Mouse (Mus musculus): ENCODE results near the gene Hoxd13. TPM values are rescaled to one million over a fixed set of nuclear protein-coding genes. Genes with fewer than 3 reads are reported as not detected.

The Hoxd13 gene
- polyA plus RNA-seq, 1 experiment from 2014 or later = not detected

DNA sequence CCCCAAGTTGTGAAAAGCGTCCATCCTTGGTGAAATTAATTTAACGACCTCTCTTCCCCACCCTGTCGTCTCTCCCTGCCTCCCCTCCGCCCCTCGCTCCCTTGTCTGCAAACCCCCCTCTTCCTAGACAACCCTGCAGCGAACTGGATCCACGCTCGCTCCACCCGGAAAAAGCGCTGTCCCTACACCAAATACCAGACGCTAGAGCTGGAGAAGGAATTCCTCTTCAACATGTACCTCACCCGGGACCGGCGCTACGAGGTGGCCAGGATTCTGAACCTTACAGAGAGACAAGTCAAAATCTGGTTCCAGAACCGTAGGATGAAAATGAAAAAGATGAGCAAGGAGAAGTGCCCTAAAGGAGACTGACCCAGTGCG lies 30.9 kb downstream of the Hoxd13 start:
- H3K4me2 ChIP-seq (replicated peaks) = peak overlapping the region; percentile 53
- no peak for ATAC-seq (ENCODE audit: insufficient number of reproducible peaks, low FRiP score, low TSS enrichment, low read depth)
- 1% methylated on average over 17 of the region's 17 CpGs for WGBS
- H3K4me1 ChIP-seq = peaks cover 16% of the 10 kb centered on the region
- H3K27me3 ChIP-seq = peaks cover 97% of the 10 kb centered on the region
- H3K27ac ChIP-seq (replicated peaks) = no peak overlapping the region
- H3K9ac ChIP-seq = no peak overlapping the region
- H3K4me3 ChIP-seq (replicated peaks) = peak overlapping the region; percentile 38
- H3K36me3 ChIP-seq = no peaks in the 10 kb centered on the region
- no peaks in the 10 kb centered on the region for H3K9me3 ChIP-seq (replicated peaks)

GRCm38 (mm10) chr2:74699664-74700545 lies 31.8 kb downstream of the Hoxd13 start:
- Histone ChIP-seq H3K27me3 (peaks cover 97% of the 10 kb centered on the region), H3K9me3 (replicated peaks) (no peaks in the 10 kb centered on the region), H3K27ac (replicated peaks) (no peak overlapping the region), H3K4me2 (replicated peaks) (no peak overlapping the region), H3K9ac (no peak overlapping the region), H3K4me1 (peaks cover 24% of the 10 kb centered on the region), H3K4me3 (replicated peaks) (no peak overlapping the region), H3K36me3 (no peaks in the 10 kb centered on the region)
- 7% methylated on average over 23 of the region's 23 CpGs for WGBS
- no peak for ATAC-seq (ENCODE audit: insufficient number of reproducible peaks, low FRiP score, low TSS enrichment, low read depth)

DNA sequence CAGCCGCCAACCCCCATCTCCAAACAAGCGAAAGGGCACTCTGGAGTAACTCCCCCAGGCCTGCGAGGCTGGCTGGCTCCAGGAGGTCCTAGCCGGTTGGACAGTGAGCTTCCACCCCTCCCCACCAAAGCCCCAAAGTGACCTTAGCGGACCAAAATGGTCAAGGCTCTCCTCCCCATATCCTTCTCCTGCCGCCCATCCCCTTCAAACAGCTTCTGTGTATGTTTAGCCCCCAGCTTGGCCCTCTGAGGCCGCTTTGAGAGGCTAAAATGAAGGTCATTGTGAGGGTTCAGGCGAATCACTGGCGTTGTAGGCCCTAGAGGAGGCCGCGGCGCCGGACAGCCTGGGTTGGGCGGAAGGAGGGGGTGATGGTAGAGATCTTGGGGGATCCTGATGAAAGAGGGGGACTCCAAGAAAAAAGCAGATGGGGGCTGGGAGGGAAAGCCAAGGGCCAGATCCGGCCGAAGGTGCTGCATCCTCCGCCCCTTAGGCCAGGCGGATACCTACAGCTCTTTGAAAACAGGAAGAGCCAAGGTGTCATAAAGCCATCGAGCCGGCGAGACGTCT lies 32.5 kb downstream of the Hoxd13 start:
- H3K4me1 ChIP-seq = peaks cover 32% of the 10 kb centered on the region
- no peak overlapping the region for H3K27ac ChIP-seq (replicated peaks)
- no peak overlapping the region for H3K9ac ChIP-seq
- WGBS = 9% methylated on average over 22 of the region's 22 CpGs
- H3K27me3 ChIP-seq = peaks cover 97% of the 10 kb centered on the region
- H3K9me3 ChIP-seq (replicated peaks) = no peaks in the 10 kb centered on the region
- H3K36me3 ChIP-seq = no peaks in the 10 kb centered on the region
- ATAC-seq (ENCODE audit: insufficient number of reproducible peaks, low FRiP score, low TSS enrichment, low read depth) = no peak
- H3K4me2 ChIP-seq (replicated peaks) = no peak overlapping the region
- no peak overlapping the region for H3K4me3 ChIP-seq (replicated peaks)

GRCm38 (mm10) chr2:74701949-74702819 lies 34.1 kb downstream of the Hoxd13 start:
- H3K9ac ChIP-seq = no peak overlapping the region
- ATAC-seq (ENCODE audit: insufficient number of reproducible peaks, low FRiP score, low TSS enrichment, low read depth) = no peak
- no peak overlapping the region for H3K4me3 ChIP-seq (replicated peaks)
- H3K27ac ChIP-seq (replicated peaks) = no peak overlapping the region
- no peak overlapping the region for H3K4me2 ChIP-seq (replicated peaks)
- H3K4me1 ChIP-seq = peaks cover 33% of the 10 kb centered on the region
- WGBS = 12% methylated on average over 17 of the region's 17 CpGs
- H3K36me3 ChIP-seq = no peaks in the 10 kb centered on the region
- H3K27me3 ChIP-seq = peaks cover 95% of the 10 kb centered on the region
- no peaks in the 10 kb centered on the region for H3K9me3 ChIP-seq (replicated peaks)

GRCm38 (mm10) chr2:74702820-74703219 lies 34.7 kb downstream of the Hoxd13 start:
- 24% methylated on average over 6 of the region's 6 CpGs for WGBS
- H3K36me3 ChIP-seq = no peaks in the 10 kb centered on the region

GRCm38 (mm10) chr2:74703317-74703716 lies 35.2 kb downstream of the Hoxd13 start:
- WGBS = 15% methylated on average over 10 of the region's 10 CpGs
- Histone ChIP-seq H3K4me3 (replicated peaks) (no peak overlapping the region), H3K27ac (replicated peaks) (no peak overlapping the region), H3K9me3 (replicated peaks) (no peaks in the 10 kb centered on the region), H3K36me3 (no peaks in the 10 kb centered on the region), H3K9ac (no peak overlapping the region), H3K4me1 (peaks cover 24% of the 10 kb centered on the region), H3K4me2 (replicated peaks) (no peak overlapping the region), H3K27me3 (peaks cover 94% of the 10 kb centered on the region)
- no peak for ATAC-seq (ENCODE audit: insufficient number of reproducible peaks, low FRiP score, low TSS enrichment, low read depth)

More at GRCm38 (mm10) chr2:74702820-74703219, 34.7 kb downstream of the Hoxd13 start:
- Histone ChIP-seq H3K9me3 (replicated peaks) (no peaks in the 10 kb centered on the region), H3K27me3 (peaks cover 95% of the 10 kb centered on the region), H3K4me1 (peaks cover 29% of the 10 kb centered on the region), H3K9ac (no peak overlapping the region), H3K27ac (replicated peaks) (no peak overlapping the region), H3K4me2 (replicated peaks) (no peak overlapping the region), H3K4me3 (replicated peaks) (no peak overlapping the region)
- ATAC-seq (ENCODE audit: insufficient number of reproducible peaks, low FRiP score, low TSS enrichment, low read depth) = no peak

DNA sequence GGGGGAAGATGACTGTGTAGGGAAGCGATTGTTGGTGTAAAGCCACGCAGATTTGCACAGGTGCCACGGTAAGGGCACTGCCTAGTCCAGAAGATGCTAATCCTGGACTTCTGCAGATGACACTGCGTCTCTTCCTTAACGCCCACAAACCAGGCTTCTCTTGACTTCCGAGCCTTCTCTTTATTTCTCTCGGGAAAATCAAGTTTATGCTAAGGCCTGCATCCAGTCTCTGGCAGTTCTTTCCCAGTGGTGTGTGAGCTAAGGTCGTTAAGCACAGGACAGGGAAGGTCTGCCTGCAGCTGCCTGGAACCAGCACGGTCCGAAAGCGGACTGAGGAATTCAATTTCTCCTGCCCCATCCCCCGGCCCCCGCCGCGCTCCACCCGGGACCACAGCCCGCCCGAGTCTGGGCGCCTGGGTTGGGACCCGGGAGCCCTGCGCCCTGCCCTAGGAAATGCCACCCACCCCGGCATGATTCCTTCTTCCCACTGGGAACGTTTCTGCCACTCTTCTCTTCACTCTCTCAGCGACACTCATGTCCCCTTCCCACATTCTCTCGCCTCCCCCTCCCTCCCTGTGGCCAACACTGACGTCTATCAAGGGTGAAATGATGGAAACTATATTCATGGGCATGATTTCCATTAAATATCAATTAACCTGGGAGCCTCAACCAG lies 35.7 kb downstream of the Hoxd13 start:
- Histone ChIP-seq H3K27ac (replicated peaks) (no peak overlapping the region), H3K9ac (no peak overlapping the region), H3K36me3 (no peaks in the 10 kb centered on the region), H3K4me1 (peaks cover 19% of the 10 kb centered on the region), H3K27me3 (peaks cover 94% of the 10 kb centered on the region), H3K4me2 (replicated peaks) (peak overlapping the region; percentile 84; the same call in 1 of the 2 replicates), H3K4me3 (replicated peaks) (peak overlapping the region; percentile 50; the same call in 1 of the 2 replicates), H3K9me3 (replicated peaks) (no peaks in the 10 kb centered on the region)
- no peak for ATAC-seq (ENCODE audit: insufficient number of reproducible peaks, low FRiP score, low TSS enrichment, low read depth)
- WGBS = 4% methylated on average over 26 of the region's 26 CpGs

- ATAC-seq (ENCODE audit: insufficient number of reproducible peaks, low FRiP score, low TSS enrichment, low read depth) = no peak; the same call in 1 of the 2 replicates
- H3K4me3 ChIP-seq (replicated peaks) = peak within 1 kb of the TSS; percentile 50
- no peaks in the 10 kb centered on the region for H3K9me3 ChIP-seq (replicated peaks)
- peak within 1 kb of the TSS; percentile 28; the same call in 1 of the 2 replicates for H3K9ac ChIP-seq
- H3K4me1 ChIP-seq = peaks cover 18% of the 10 kb centered on the region
- peak within 1 kb of the TSS; percentile 84 for H3K4me2 ChIP-seq (replicated peaks)
- peak within 1 kb of the TSS; percentile 55 for H3K27ac ChIP-seq (replicated peaks)
- WGBS = under 1% methylated on average over 52 of the region's 52 CpGs
- H3K36me3 ChIP-seq = no peaks in the 10 kb centered on the region
- H3K27me3 ChIP-seq = peaks cover 94% of the 10 kb centered on the region
Observed at GRCm38 (mm10) chr2:74704393-74704998, 36.4 kb downstream of the Hoxd13 start, which contains the start of gene Hoxd8. Gene Hoxd8 (plus strand): TSS chr2:74704615.

DNA sequence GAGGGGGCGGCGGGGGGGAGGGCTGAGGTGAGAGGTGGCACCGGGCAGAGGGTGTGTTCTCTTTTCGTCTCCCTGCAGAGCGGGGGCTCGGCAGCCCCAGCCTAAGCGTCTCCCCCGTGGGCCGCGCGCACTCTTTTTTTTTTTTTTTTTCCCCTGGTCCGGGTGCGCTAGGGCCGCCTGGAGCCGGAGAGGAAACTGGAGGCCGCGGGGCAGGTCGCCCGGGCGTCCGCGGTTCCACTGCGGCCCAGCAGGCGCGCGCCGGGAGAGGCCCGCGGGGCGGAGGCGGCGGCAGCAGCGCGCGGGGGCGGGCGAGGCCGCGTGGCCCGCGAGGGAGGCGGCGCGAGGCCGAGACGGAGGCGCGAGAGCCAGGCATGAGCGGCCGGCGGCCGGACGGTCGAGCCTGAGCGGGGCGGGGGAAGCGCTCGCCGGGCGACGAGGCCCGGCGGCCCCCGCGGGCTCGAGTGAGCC lies 36.9 kb downstream of the Hoxd13 start:
- no peaks in the 10 kb centered on the region for H3K36me3 ChIP-seq
- H3K4me3 ChIP-seq (replicated peaks) = peak overlapping the region; percentile 50
- H3K4me1 ChIP-seq = peaks cover 18% of the 10 kb centered on the region
- no peak for ATAC-seq (ENCODE audit: insufficient number of reproducible peaks, low FRiP score, low TSS enrichment, low read depth)
- peak overlapping the region; percentile 55 for H3K27ac ChIP-seq (replicated peaks)
- peak overlapping the region; percentile 84 for H3K4me2 ChIP-seq (replicated peaks)
- H3K9ac ChIP-seq = peak overlapping the region; percentile 28; the same call in 1 of the 2 replicates
- peaks cover 94% of the 10 kb centered on the region for H3K27me3 ChIP-seq
- H3K9me3 ChIP-seq (replicated peaks) = no peaks in the 10 kb centered on the region
- under 1% methylated on average over 58 of the region's 66 CpGs for WGBS

DNA sequence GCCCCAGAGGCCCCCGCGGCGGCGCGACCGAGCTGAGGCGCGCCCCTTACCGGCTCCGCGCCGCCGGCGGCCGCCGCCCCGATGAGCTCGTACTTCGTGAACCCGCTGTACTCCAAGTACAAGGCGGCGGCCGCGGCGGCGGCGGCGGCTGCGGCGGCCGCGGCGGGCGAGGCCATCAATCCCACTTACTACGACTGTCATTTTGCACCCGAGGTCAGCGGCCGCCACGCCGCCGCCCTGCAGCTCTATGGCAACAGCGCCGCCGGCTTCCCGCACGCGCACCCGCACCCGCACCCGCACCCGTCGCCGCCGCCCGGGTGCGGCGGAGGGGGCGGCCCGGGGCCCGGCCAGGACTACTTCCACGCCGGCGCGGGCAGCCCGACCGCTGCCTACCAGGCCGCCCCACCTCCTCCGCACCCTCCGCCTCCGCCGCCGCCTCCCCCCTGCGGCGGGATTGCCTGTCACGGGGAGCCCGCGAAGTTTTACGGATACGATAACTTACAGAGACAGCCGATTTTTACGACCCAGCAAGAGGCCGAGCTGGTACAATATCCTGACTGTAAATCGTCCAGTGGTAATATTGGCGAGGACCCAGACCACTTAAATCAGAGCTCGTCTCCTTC lies 37.5 kb downstream of the Hoxd13 start:
- Histone ChIP-seq H3K4me1 (peaks cover 18% of the 10 kb centered on the region), H3K27ac (replicated peaks) (peak overlapping the region; percentile 55), H3K36me3 (no peaks in the 10 kb centered on the region), H3K4me3 (replicated peaks) (peak overlapping the region; percentile 50), H3K4me2 (replicated peaks) (peak overlapping the region; percentile 84), H3K27me3 (peaks cover 94% of the 10 kb centered on the region), H3K9me3 (replicated peaks) (no peaks in the 10 kb centered on the region), H3K9ac (peak overlapping the region; percentile 28; the same call in 1 of the 2 replicates)
- ATAC-seq (ENCODE audit: insufficient number of reproducible peaks, low FRiP score, low TSS enrichment, low read depth) = no peak
- under 1% methylated on average over 75 of the region's 85 CpGs for WGBS
